Mouse (Mus musculus): ENCODE results near the gene Jph4. TPM values are rescaled to one million over a fixed set of nuclear protein-coding genes. Genes with fewer than 3 reads are reported as not detected.

The Jph4 gene
- polyA plus RNA-seq, 1 experiment from 2014 or later = 0.18 TPM

DNA sequence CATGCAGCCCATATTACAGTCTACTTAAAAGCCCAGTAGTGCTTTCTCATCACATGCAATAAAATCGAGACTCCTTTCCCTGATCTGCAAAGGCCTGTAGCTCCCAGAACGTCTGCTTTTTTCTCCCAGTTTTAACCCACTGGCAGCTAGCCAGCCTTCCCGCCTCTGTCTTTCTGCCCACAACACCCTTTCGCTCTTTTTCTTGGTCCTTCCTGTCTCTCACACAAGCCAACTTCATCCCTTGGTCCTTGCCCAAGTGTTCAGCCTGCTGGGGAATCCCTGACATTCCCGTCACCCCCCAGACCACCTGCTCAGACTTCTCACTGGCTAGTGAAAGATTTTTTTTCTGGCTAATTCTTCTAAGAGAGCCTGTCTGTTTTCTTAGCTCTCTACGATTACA lies 40.5 kb downstream of the Jph4 start:
- Histone ChIP-seq H3K27ac (replicated peaks in 1 of 2; ENCODE audit: control insufficient read depth in 1 of 2, insufficient read depth in 1 of 2, low read depth in 2 of 2, low read length in 2 of 2) (no peak overlapping the region), H3K4me2 (ENCODE audit: low read length) (no peak overlapping the region), H3K4me1 (ENCODE audit: control insufficient read depth in 2 of 2, insufficient read depth in 2 of 2, low read length in 2 of 2) (peaks cover 6 to 19% of the 10 kb centered on the region in 2 experiments), H3K9ac (ENCODE audit: low read length) (no peak overlapping the region), H3K9me3 (ENCODE audit: control insufficient read depth, low read length) (no peaks in the 10 kb centered on the region), H3K36me3 (ENCODE audit: control insufficient read depth, insufficient read depth, low read length) (no peaks in the 10 kb centered on the region), H3K4me3 (ENCODE audit: control insufficient read depth in 1 of 2, insufficient read depth in 1 of 2, low read depth in 1 of 2, low read length in 2 of 2) (no peak overlapping the region), H3K27me3 (ENCODE audit: control insufficient read depth, insufficient read depth, low read length) (peaks cover 27% of the 10 kb centered on the region)
- WGBS = 34% methylated on average over 6 of the region's 6 CpGs
- no peak for ATAC-seq (ENCODE audit: insufficient number of reproducible peaks, insufficient read depth, low FRiP score, low read depth)

DNA sequence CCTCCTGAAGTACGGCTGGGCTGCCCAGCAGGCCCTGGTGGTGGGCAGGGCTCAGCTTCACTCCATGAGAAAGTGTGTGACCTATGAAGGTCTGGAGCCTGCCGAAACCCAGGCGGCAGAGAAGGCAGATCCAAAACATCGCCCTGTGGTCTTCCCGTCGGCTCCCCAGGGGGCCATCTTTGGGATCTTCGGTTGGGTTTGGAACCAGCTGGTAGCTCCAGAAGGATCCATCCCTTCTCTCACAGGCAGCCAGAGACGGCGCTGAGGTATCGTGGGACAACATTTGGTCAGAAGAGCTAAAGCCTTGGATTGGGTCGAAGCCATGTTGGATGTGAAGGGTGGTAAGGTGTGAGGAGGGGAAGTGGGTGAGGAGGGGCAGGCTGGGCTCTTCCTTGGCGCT lies 42.3 kb downstream of the Jph4 start:
- no peak overlapping the region for H3K9ac ChIP-seq (ENCODE audit: low read length)
- peaks cover 6 to 15% of the 10 kb centered on the region in 2 experiments for H3K4me1 ChIP-seq (ENCODE audit: control insufficient read depth in 2 of 2, insufficient read depth in 2 of 2, low read length in 2 of 2)
- no peak for ATAC-seq (ENCODE audit: insufficient number of reproducible peaks, insufficient read depth, low FRiP score, low read depth)
- H3K27me3 ChIP-seq (ENCODE audit: control insufficient read depth, insufficient read depth, low read length) = peaks cover 27% of the 10 kb centered on the region
- no peak overlapping the region for H3K4me2 ChIP-seq (ENCODE audit: low read length)
- H3K27ac ChIP-seq (replicated peaks in 1 of 2; ENCODE audit: control insufficient read depth in 1 of 2, insufficient read depth in 1 of 2, low read depth in 2 of 2, low read length in 2 of 2) = no peak overlapping the region
- H3K36me3 ChIP-seq (ENCODE audit: control insufficient read depth, insufficient read depth, low read length) = no peaks in the 10 kb centered on the region
- H3K9me3 ChIP-seq (ENCODE audit: control insufficient read depth, low read length) = no peaks in the 10 kb centered on the region
- H3K4me3 ChIP-seq (ENCODE audit: control insufficient read depth in 1 of 2, insufficient read depth in 1 of 2, low read depth in 1 of 2, low read length in 2 of 2) = no peak overlapping the region
- 90% methylated on average over 12 of the region's 12 CpGs for WGBS

DNA sequence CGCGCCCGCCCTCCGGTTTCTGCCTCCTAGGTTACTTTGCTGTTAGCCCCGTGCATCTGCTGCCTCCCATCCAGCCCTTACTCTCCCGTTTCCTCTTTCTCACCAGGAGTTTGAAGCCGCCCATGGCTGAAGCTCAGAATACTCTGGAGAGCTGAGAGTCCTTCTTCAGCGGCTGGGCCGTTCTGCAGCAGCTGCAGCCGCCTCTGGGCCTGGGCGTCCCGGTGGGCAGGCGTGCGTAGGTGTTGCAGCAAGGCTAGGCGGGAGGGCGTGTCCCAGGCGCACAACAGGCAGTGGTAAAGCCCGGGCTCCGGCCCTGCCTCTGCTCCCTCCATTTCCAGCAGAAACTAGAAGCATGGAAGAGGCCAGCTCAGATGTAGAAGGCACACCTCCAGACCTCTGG lies 45.0 kb downstream of the Jph4 start:
- no peak overlapping the region; the same call in 1 of the 2 replicates for H3K9ac ChIP-seq (ENCODE audit: low read length)
- H3K4me3 ChIP-seq (ENCODE audit: control insufficient read depth in 1 of 2, insufficient read depth in 1 of 2, low read depth in 1 of 2, low read length in 2 of 2) = no peak overlapping the region
- no peak overlapping the region for H3K27ac ChIP-seq (replicated peaks in 1 of 2; ENCODE audit: control insufficient read depth in 1 of 2, insufficient read depth in 1 of 2, low read depth in 2 of 2, low read length in 2 of 2)
- H3K4me2 ChIP-seq (ENCODE audit: low read length) = peak overlapping the region; percentile 31; the same call in 1 of the 2 replicates
- H3K4me1 ChIP-seq (ENCODE audit: control insufficient read depth in 2 of 2, insufficient read depth in 2 of 2, low read length in 2 of 2) = 0 out of 4 replicates have a peak, but pooled peaks cover 0 to 3% of the 10 kb centered on the region in 2 experiments
- no peaks in the 10 kb centered on the region for H3K9me3 ChIP-seq (ENCODE audit: control insufficient read depth, low read length)
- peaks cover 12% of the 10 kb centered on the region; the same call in 1 of the 2 replicates for H3K27me3 ChIP-seq (ENCODE audit: control insufficient read depth, insufficient read depth, low read length)
- WGBS = 20% methylated on average over 19 of the region's 19 CpGs
- no peak for ATAC-seq (ENCODE audit: insufficient number of reproducible peaks, insufficient read depth, low FRiP score, low read depth)
- peaks cover 3% of the 10 kb centered on the region; the same call in 1 of the 2 replicates for H3K36me3 ChIP-seq (ENCODE audit: control insufficient read depth, insufficient read depth, low read length)

DNA sequence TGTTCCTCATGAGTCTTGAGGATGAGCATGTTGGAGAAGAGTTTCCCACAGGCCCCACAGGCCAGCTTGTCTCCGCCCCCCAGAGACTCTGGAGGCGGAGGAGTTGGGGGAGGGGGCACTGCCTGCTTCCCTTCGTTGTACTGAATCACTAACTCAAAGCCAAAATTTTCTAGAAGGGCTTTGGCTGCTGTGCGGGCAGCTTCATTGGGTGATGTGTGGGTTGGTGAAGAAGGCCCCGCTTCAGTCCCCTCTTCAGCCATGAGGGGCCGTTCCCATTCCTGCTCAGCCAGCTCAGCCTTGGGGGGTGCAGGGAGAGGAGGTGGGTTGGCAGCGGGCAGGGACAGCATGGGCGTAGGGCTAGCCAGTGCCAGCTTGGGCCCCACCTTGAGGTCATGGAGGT lies 50.7 kb downstream of the Jph4 start:
- Histone ChIP-seq H3K9ac (ENCODE audit: low read length) (no peak overlapping the region), H3K27ac (replicated peaks in 1 of 2; ENCODE audit: control insufficient read depth in 1 of 2, insufficient read depth in 1 of 2, low read depth in 2 of 2, low read length in 2 of 2) (no peak overlapping the region), H3K27me3 (ENCODE audit: control insufficient read depth, insufficient read depth, low read length) (peaks cover 24% of the 10 kb centered on the region), H3K4me1 (ENCODE audit: control insufficient read depth in 2 of 2, insufficient read depth in 2 of 2, low read length in 2 of 2) (peaks cover 8 to 13% of the 10 kb centered on the region in 2 experiments; a peak in 3 of 4 replicates), H3K4me2 (ENCODE audit: low read length) (no peak overlapping the region), H3K36me3 (ENCODE audit: control insufficient read depth, insufficient read depth, low read length) (peaks cover 10% of the 10 kb centered on the region), H3K4me3 (ENCODE audit: control insufficient read depth in 1 of 2, insufficient read depth in 1 of 2, low read depth in 1 of 2, low read length in 2 of 2) (no peak overlapping the region), H3K9me3 (ENCODE audit: control insufficient read depth, low read length) (no peaks in the 10 kb centered on the region)
- 85% methylated on average over 8 of the region's 8 CpGs for WGBS
- ATAC-seq (ENCODE audit: insufficient number of reproducible peaks, insufficient read depth, low FRiP score, low read depth) = no peak

DNA sequence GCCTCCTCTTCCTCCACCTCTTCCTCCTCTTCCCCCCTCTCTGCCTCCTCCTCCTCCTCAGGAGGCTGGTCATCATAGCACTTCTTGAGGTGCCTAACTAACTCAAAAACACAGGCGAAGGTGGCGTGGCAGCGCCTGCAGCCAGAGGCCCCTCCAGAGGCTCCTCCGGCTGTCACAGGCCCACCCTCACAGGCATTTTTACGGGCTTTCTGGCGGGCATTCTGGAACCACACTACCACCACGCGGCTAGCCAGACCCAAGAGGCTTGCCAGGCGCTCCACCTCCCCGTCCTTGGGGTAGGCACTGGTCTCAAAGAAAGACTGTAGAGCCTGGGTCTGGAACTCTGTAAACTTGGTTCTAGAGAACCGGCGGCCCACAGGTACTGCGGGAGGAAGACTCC lies 51.3 kb downstream of the Jph4 start:
- H3K9ac ChIP-seq (ENCODE audit: low read length) = no peak overlapping the region
- peaks cover 24% of the 10 kb centered on the region for H3K27me3 ChIP-seq (ENCODE audit: control insufficient read depth, insufficient read depth, low read length)
- H3K4me1 ChIP-seq (ENCODE audit: control insufficient read depth in 2 of 2, insufficient read depth in 2 of 2, low read length in 2 of 2) = peaks cover 10 to 13% of the 10 kb centered on the region in 2 experiments; a peak in 3 of 4 replicates
- no peaks in the 10 kb centered on the region for H3K9me3 ChIP-seq (ENCODE audit: control insufficient read depth, low read length)
- no peak overlapping the region for H3K27ac ChIP-seq (replicated peaks in 1 of 2; ENCODE audit: control insufficient read depth in 1 of 2, insufficient read depth in 1 of 2, low read depth in 2 of 2, low read length in 2 of 2)
- no peak for ATAC-seq (ENCODE audit: insufficient number of reproducible peaks, insufficient read depth, low FRiP score, low read depth)
- H3K4me3 ChIP-seq (ENCODE audit: control insufficient read depth in 1 of 2, insufficient read depth in 1 of 2, low read depth in 1 of 2, low read length in 2 of 2) = no peak overlapping the region
- peaks cover 10% of the 10 kb centered on the region for H3K36me3 ChIP-seq (ENCODE audit: control insufficient read depth, insufficient read depth, low read length)
- 81% methylated on average over 13 of the region's 13 CpGs for WGBS
- no peak overlapping the region for H3K4me2 ChIP-seq (ENCODE audit: low read length)

DNA sequence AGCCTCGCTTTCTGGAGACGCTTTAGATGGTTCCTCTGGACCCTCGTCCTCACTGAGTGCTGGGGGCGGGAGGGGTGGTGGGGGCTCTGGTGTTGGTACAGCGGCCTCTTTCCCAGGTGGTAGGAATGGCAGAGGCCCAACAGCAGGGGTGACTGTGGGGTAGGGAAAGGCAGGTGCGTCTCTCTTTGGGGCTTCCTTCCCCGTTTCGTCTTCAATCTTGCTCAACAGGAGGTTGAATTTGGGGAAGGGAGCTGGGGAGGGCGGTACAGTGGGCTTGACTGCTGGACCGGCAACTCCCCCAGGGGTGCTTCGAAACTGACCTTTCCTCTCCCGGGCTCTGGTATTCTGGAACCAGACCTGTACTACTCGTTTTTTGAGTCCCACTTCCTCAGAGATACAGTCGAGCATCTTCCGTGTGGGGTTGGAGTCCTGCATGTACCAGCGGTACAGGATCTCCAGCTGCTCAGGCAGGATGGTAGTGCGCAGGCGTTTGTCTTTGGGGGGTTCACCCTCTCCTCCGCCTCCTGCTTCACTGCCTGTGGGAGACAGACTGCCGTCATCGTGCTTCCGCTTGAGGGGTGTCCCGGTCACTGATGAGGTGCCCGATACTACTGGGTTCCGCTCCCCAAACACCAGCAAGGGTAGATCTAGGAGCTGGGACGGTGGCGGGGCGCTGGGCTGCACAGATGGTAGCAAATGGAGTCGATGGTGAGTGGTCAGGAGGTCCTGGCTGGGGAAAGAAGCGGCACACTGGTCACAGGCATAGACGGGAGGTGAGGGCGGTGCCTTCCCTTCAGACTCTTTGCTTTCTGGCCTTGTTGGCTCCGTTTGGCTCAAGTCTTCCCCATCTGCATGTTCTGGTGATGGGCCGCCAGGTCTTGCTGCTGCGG lies 52.0 kb downstream of the Jph4 start:
- peaks cover 24% of the 10 kb centered on the region for H3K27me3 ChIP-seq (ENCODE audit: control insufficient read depth, insufficient read depth, low read length)
- no peak overlapping the region for H3K27ac ChIP-seq (replicated peaks in 1 of 2; ENCODE audit: control insufficient read depth in 1 of 2, insufficient read depth in 1 of 2, low read depth in 2 of 2, low read length in 2 of 2)
- 62% methylated on average over 35 of the region's 35 CpGs for WGBS
- peaks cover 10% of the 10 kb centered on the region for H3K36me3 ChIP-seq (ENCODE audit: control insufficient read depth, insufficient read depth, low read length)
- peaks cover 11 to 13% of the 10 kb centered on the region in 2 experiments; a peak in 3 of 4 replicates for H3K4me1 ChIP-seq (ENCODE audit: control insufficient read depth in 2 of 2, insufficient read depth in 2 of 2, low read length in 2 of 2)
- H3K4me2 ChIP-seq (ENCODE audit: low read length) = no peak overlapping the region
- no peak overlapping the region for H3K9ac ChIP-seq (ENCODE audit: low read length)
- H3K9me3 ChIP-seq (ENCODE audit: control insufficient read depth, low read length) = no peaks in the 10 kb centered on the region
- no peak for ATAC-seq (ENCODE audit: insufficient number of reproducible peaks, insufficient read depth, low FRiP score, low read depth)
- H3K4me3 ChIP-seq (ENCODE audit: control insufficient read depth in 1 of 2, insufficient read depth in 1 of 2, low read depth in 1 of 2, low read length in 2 of 2) = no peak overlapping the region

DNA sequence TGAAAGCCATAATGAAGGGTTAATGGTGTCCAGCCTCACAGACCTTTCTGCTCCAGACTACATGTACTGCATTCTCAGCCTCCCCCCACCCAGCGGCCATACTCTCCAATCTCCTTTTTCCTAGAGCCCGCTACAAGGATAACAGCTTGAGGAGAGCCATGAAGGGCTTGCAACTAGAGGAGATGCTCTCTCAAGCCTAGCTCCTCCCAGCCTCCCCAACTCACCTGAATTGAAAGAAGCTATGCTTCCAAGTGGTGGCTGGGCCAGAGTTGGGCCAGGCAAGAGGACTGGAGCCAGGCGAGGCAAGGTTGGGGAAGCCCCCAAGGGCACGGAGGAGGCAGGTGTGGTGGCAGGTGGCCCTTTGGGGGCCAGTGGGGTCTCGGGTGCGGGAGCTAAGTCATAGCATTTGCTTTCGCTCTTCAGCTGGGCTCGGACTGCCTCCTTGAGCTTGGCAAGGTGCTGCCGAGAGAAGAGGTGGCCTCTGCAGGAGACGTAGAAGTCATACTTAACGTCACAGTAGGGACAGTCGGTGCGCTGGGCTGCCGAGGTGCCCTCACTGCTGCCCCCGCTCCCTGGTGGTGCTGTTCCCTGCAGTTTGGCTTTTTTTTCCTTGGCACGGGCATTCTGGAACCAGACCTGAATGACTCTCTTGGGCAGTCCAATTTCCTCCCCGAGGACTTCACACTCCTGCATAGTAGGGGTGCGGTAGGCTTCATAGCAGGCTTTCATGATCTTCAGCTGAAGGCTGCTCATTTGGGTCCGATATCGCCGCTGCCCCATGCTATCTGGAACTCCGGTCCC lies 53.0 kb downstream of the Jph4 start:
- Histone ChIP-seq H3K4me3 (ENCODE audit: control insufficient read depth in 1 of 2, insufficient read depth in 1 of 2, low read depth in 1 of 2, low read length in 2 of 2) (no peak overlapping the region), H3K27ac (replicated peaks in 1 of 2; ENCODE audit: control insufficient read depth in 1 of 2, insufficient read depth in 1 of 2, low read depth in 2 of 2, low read length in 2 of 2) (no peak overlapping the region), H3K9ac (ENCODE audit: low read length) (no peak overlapping the region), H3K9me3 (ENCODE audit: control insufficient read depth, low read length) (no peaks in the 10 kb centered on the region), H3K4me2 (ENCODE audit: low read length) (no peak overlapping the region), H3K4me1 (ENCODE audit: control insufficient read depth in 2 of 2, insufficient read depth in 2 of 2, low read length in 2 of 2) (peaks cover 12 to 13% of the 10 kb centered on the region in 2 experiments; a peak in 3 of 4 replicates), H3K36me3 (ENCODE audit: control insufficient read depth, insufficient read depth, low read length) (peaks cover 10% of the 10 kb centered on the region), H3K27me3 (ENCODE audit: control insufficient read depth, insufficient read depth, low read length) (peaks cover 24% of the 10 kb centered on the region)
- ATAC-seq (ENCODE audit: insufficient number of reproducible peaks, insufficient read depth, low FRiP score, low read depth) = no peak
- WGBS = 79% methylated on average over 22 of the region's 22 CpGs
